Mouse (Mus musculus) embryonic facial prominence, embryonic 14.5 days (tissue): ENCODE results near the gene Plscr1. TPM values are rescaled to one million over a fixed set of nuclear protein-coding genes. Genes with fewer than 3 reads are reported as not detected.

Experiments
- ATAC-seq: fragments of 200-750 bp; cut with Nextera tagmentation; 2 replicates; pipeline ENCODE4 v1.8.0; 2017; ENCODE audit warnings: low read depth, moderate number of reproducible peaks, moderate TSS enrichment
- DNase-seq: peaks from one replicate; pipeline ENCODE4 v3.0.0-alpha.2; 2015; ENCODE audit warnings: low spot score
- H3K27ac ChIP-seq: fragments of 300-500 bp; sonication (generic); replicated peaks from 2 replicates; pipeline ENCODE4 v1.5.1; 2014; ENCODE audit warnings: low read depth, mild to moderate bottlenecking, low read length, moderate library complexity
- H3K27me3 ChIP-seq: fragments of 300-500 bp; sonication (generic); replicated peaks from 2 replicates; pipeline ENCODE4 v1.6.1; 2014; ENCODE audit warnings: low read length; ENCODE audit not compliant: control insufficient read depth, insufficient read depth
- H3K36me3 ChIP-seq: fragments of 300-500 bp; sonication (generic); 2 replicates; pipeline ENCODE4 v1.6.1; 2014; ENCODE audit warnings: low read length, mixed read lengths; ENCODE audit not compliant: control insufficient read depth, insufficient read depth
- H3K4me1 ChIP-seq: fragments of 300-500 bp; sonication (generic); 2 replicates; pipeline ENCODE4 v1.6.1; 2014; ENCODE audit warnings: antibody characterized with exemption, low read length; ENCODE audit not compliant: control insufficient read depth, insufficient read depth
- H3K4me2 ChIP-seq: fragments of 300-500 bp; sonication (generic); 2 replicates; pipeline ENCODE4 v1.6.1; 2014; ENCODE audit warnings: low read depth, mild to moderate bottlenecking, low read length, moderate library complexity, mixed read lengths
- H3K4me3 ChIP-seq: fragments of 300-500 bp; sonication (generic); 2 replicates; pipeline ENCODE4 v1.5.1; 2014; ENCODE audit warnings: low read depth, mild to moderate bottlenecking, low read length
- H3K9ac ChIP-seq: fragments of 300-500 bp; sonication (generic); 2 replicates; pipeline ENCODE4 v1.6.1; 2014; ENCODE audit warnings: low read depth, mild to moderate bottlenecking, low read length, moderate library complexity, mixed read lengths
- H3K9me3 ChIP-seq: fragments of 300-500 bp; sonication (generic); 2 replicates; pipeline ENCODE4 v1.6.1; 2016; ENCODE audit warnings: low read length; ENCODE audit not compliant: control insufficient read depth
- WGBS: fragments of 180-500 bp; shearing (Covaris S2); extraction: QIAGEN DNeasy Blood & Tissue Kit; methylation state at CpG from one replicate; pipeline ENCODE4 v1.1.7; 2014; 5-methylcytosine and 5-hydroxymethylcytosine counted together
- polyA plus RNA-seq: library from polyadenylated mRNA; unstranded; fragments of >200 nt; fragmentation: Nextera tagmentation; extraction: Ambion mirVana; gene quantifications from 2 replicates; pipeline ENCODE4 v1.2.1, GENCODE M21; 2014

Plscr1 gene
- polyA plus RNA-seq, 1 experiment from 2014 or later, result 19.0 TPM

GRCm38 (mm10) chr9:92248773-92249446 lies 640 bp upstream of the Plscr1 start:
- DNase-seq (no peak), ATAC-seq (no peak)
- H3K4me3 ChIP-seq, result no peak overlapping the region
- H3K9ac ChIP-seq, result no peak overlapping the region
- H3K9me3 ChIP-seq, result no peaks in the 10 kb centered on the region
- peaks cover 12% of the 10 kb centered on the region; the same call in 1 of the 2 replicates for H3K4me1 ChIP-seq
- 85% methylated on average over 7 of the region's 7 CpGs for whole genome bisulfite sequencing
- no peak overlapping the region for H3K27ac ChIP-seq
- H3K36me3 ChIP-seq, result no peaks in the 10 kb centered on the region
- H3K4me2 ChIP-seq, result peak overlapping the region; percentile 64
- no peaks in the 10 kb centered on the region for H3K27me3 ChIP-seq

- ATAC-seq (peak; percentile 91), DNase-seq (peak; percentile 86)
- Histone ChIP-seq H3K4me1 (peaks cover 12% of the 10 kb centered on the region; the same call in 1 of the 2 replicates), H3K36me3 (no peaks in the 10 kb centered on the region), H3K27ac (peak overlapping the region; percentile 82), H3K4me3 (peak overlapping the region; percentile 53), H3K9ac (peak overlapping the region; percentile 69), H3K27me3 (no peaks in the 10 kb centered on the region), H3K9me3 (no peaks in the 10 kb centered on the region), H3K4me2 (peak overlapping the region; percentile 64)
- under 1% methylated on average over 37 of the region's 40 CpGs for whole genome bisulfite sequencing
These were observed 630 bp downstream of the Plscr1 start for GRCm38 (mm10) chr9:92249987-92250772.

GRCm38 (mm10) chr9:92252718-92253117 lies 3.2 kb downstream of the Plscr1 start:
- Histone ChIP-seq H3K36me3 (no peaks in the 10 kb centered on the region), H3K27ac (no peak overlapping the region), H3K4me2 (no peak overlapping the region), H3K9me3 (no peaks in the 10 kb centered on the region), H3K4me1 (peaks cover 12% of the 10 kb centered on the region; the same call in 1 of the 2 replicates), H3K27me3 (no peaks in the 10 kb centered on the region), H3K9ac (no peak overlapping the region), H3K4me3 (no peak overlapping the region)
- no peak for DNase-seq
- WGBS, result 77% methylated on average over 5 of the region's 5 CpGs
- ATAC-seq, result no peak

- H3K4me2 ChIP-seq, result no peak overlapping the region
- no peak overlapping the region for H3K4me3 ChIP-seq
- H3K27ac ChIP-seq, result no peak overlapping the region
- no peaks in the 10 kb centered on the region for H3K36me3 ChIP-seq
- no peaks in the 10 kb centered on the region for H3K27me3 ChIP-seq
- no peaks in the 10 kb centered on the region for H3K9me3 ChIP-seq
- H3K4me1 ChIP-seq, result peaks cover 12% of the 10 kb centered on the region; the same call in 1 of the 2 replicates
- H3K9ac ChIP-seq, result no peak overlapping the region
- ATAC-seq, result no peak
- DNase-seq, result no peak
- 88% methylated on average over 10 of the region's 10 CpGs for WGBS
These were observed 4.2 kb downstream of the Plscr1 start for GRCm38 (mm10) chr9:92253585-92254321.

- Histone ChIP-seq H3K27ac (no peak overlapping the region), H3K4me2 (no peak overlapping the region), H3K4me3 (no peak overlapping the region), H3K4me1 (no peaks in the 10 kb centered on the region), H3K9ac (no peak overlapping the region), H3K9me3 (no peaks in the 10 kb centered on the region), H3K27me3 (no peaks in the 10 kb centered on the region), H3K36me3 (peaks cover 10% of the 10 kb centered on the region; the same call in 1 of the 2 replicates)
- ATAC-seq (no peak), DNase-seq (no peak)
- WGBS, result 82% methylated on average over 7 of the region's 7 CpGs
These were observed 11.1 kb downstream of the Plscr1 start for GRCm38 (mm10) chr9:92260481-92261159.

GRCm38 (mm10) chr9:92265719-92266118 lies 16.2 kb downstream of the Plscr1 start:
- Histone ChIP-seq H3K4me3 (no peak overlapping the region), H3K36me3 (peaks cover 24% of the 10 kb centered on the region), H3K4me2 (no peak overlapping the region), H3K4me1 (no peaks in the 10 kb centered on the region), H3K9me3 (no peaks in the 10 kb centered on the region), H3K9ac (no peak overlapping the region), H3K27ac (no peak overlapping the region), H3K27me3 (no peaks in the 10 kb centered on the region)
- no peak for ATAC-seq
- no peak for DNase-seq
- 75% methylated on average over 4 of the region's 4 CpGs for WGBS

- Histone ChIP-seq H3K27me3 (no peaks in the 10 kb centered on the region), H3K9ac (no peak overlapping the region), H3K9me3 (no peaks in the 10 kb centered on the region), H3K4me2 (no peak overlapping the region), H3K4me1 (no peaks in the 10 kb centered on the region), H3K4me3 (no peak overlapping the region), H3K27ac (no peak overlapping the region), H3K36me3 (peaks cover 21% of the 10 kb centered on the region)
- DNase-seq, result no peak
- 78% methylated on average over 8 of the region's 8 CpGs for WGBS
- no peak for ATAC-seq
These were observed 17.1 kb downstream of the Plscr1 start for GRCm38 (mm10) chr9:92266558-92267171.

GRCm38 (mm10) chr9:92267732-92268131 lies 18.2 kb downstream of the Plscr1 start:
- WGBS, result 67% methylated on average over 1 of the region's 1 CpGs
- no peak for ATAC-seq
- no peak for DNase-seq

More at GRCm38 (mm10) chr9:92267732-92268131, 18.2 kb downstream of the Plscr1 start:
- H3K36me3 ChIP-seq, result peaks cover 21% of the 10 kb centered on the region
- no peak overlapping the region for H3K4me3 ChIP-seq
- H3K9me3 ChIP-seq, result no peaks in the 10 kb centered on the region
- no peak overlapping the region for H3K27ac ChIP-seq
- no peaks in the 10 kb centered on the region for H3K27me3 ChIP-seq
- H3K9ac ChIP-seq, result no peak overlapping the region
- H3K4me2 ChIP-seq, result no peak overlapping the region
- no peaks in the 10 kb centered on the region for H3K4me1 ChIP-seq
